Mouse (Mus musculus): ENCODE results near the gene Mfsd14a.

Gene Mfsd14a

DNA sequence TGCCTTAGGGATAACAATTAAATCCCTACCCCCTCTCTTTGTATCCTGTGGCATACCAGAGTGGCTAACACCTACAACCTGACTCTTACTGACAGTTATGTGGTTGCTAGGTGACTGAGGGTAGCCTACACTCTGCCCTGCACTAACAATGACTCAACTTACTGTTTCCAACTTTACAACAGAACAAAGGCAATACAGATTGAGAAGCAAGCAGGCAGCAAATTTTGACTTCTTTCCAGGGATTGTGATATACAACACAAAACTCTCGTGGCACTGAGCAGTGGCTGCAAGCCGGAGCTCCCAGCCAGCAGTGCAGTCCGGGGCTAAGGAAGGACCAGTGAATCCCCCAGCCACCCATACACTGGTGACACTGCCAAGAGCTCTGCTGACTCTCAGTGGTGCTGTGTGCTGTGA, 10.4 kb downstream of the Mfsd14a start:
- DNase-seq = no peak

GRCm38 (mm10) chr3:116650698-116651097, 11.8 kb downstream of the Mfsd14a start:
- no peak for DNase-seq

GRCm38 (mm10) chr3:116648805-116649204, 13.7 kb downstream of the Mfsd14a start:
- no peak for DNase-seq

DNA sequence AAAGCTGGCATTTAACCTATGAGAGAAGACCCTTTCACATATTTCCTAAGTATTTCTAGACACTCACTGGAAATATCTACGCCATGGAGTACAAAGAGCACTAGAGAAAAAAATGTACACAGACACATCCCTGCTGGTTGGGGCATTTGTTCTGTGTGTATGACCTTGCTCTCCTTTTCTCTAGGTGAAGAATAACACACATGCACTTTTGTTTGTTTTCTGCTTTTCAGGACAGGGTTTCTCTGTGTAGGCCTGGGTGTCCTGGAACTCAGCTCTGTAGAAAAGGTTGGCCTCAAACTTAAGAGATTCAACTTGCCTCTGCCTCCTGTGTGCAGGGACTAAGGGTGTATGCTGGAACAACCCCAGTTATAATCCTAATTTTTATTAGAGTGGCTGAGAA, 16.1 kb downstream of the Mfsd14a start:
- DNase-seq = no peak

GRCm38 (mm10) chr3:116642373-116642772, 20.1 kb downstream of the Mfsd14a start:
- DNase-seq = no peak

DNA sequence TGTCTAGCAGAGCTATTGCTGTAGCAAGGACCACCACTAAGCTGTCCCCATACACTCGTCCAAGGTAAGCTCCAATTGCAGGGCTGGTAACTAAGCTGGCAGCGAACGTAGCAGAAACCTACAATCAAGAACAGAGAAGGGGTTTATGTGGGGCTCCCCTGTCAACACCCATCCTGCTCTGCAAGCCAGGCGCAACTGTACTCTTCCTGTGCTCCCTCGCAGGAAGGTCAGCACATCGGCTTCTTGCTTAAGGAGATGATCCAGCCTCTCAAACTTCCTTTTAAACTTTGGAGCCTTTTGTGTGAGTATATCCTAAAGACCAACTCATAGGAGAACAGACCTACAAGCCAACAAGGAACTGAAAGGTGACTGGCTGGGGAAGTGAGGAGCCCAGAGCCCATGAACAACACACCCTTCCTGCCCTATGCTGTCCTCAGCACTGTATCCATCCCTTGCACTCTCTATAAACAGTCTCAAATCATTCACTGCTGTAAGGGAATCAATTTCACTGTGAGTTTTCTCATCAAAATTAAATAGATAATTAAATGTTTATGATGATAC, 20.6 kb downstream of the Mfsd14a start:
- no peak for DNase-seq

- no peak for DNase-seq
Measured at GRCm38 (mm10) chr3:116640024-116640423, 22.5 kb downstream of the Mfsd14a start.

GRCm38 (mm10) chr3:116638572-116638971, 23.9 kb downstream of the Mfsd14a start:
- DNase-seq = no peak

GRCm38 (mm10) chr3:116637693-116638476, 24.6 kb downstream of the Mfsd14a start:
- DNase-seq = no peak

DNA sequence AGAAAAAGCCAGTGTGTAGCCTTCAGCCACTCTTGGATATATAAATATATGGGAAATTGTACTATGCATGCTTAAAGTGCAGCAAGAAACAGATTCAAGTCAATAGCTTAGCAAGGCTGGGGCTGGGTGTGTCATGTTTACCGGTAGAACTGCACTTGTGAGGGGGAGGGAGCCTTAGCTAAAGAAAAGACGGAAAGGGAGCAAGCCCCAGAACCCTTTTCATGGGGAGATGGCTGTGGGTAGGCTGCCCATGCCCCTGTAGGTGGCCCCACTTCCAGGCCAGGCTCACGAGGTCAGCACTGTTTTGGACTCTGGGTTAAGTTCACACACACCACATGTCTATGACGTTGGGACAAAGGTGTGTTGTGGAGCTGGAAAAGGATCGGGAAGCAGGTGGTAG, 26.7 kb downstream of the Mfsd14a start:
- DNase-seq = no peak

GRCm38 (mm10) chr3:116634853-116635252, 27.6 kb downstream of the Mfsd14a start:
- DNase-seq = no peak

DNA sequence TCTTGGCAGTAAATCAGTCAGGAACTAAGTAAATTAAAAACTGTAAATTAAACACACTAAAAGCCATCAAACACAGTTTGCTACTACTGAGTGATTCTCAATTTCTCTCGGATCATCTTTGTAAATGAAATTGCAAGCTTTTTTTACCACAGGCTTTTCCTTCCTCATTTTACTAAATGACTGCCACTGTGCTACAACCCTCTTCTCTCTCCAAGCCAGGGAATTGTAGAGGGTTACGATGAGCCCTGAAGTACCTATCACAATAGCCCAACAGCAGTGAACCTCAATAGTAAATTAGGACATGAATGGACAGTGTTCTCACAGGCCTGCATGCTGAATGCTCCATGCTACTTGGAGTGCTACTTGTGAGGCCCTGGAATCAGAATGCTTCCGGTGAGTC, 28.4 kb downstream of the Mfsd14a start:
- DNase-seq = no peak

DNA sequence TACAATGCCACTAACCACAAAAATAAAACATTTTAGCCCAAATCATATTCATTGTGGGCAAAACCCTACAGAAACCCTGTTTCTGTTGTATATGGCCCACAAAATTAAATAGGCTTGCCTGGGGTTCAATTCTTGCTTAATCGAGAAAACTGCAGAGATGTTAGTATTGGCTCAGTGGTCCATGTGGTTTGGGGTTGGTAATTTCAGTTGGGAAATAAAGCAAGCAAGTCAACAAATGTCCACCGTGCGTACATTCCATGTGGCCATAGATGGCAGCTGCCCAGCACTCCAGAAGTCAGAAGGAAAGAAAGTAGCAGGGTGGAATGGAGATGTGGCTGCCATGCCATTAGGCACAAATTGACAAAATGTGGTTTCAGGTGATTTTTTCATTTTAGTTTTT, 29.5 kb downstream of the Mfsd14a start:
- no peak for DNase-seq

- no peak for DNase-seq
Measured at GRCm38 (mm10) chr3:116631459-116631858, 31.0 kb downstream of the Mfsd14a start.

- DNase-seq = no peak
Measured at GRCm38 (mm10) chr3:116622641-116623040, 39.8 kb downstream of the Mfsd14a start.

DNA sequence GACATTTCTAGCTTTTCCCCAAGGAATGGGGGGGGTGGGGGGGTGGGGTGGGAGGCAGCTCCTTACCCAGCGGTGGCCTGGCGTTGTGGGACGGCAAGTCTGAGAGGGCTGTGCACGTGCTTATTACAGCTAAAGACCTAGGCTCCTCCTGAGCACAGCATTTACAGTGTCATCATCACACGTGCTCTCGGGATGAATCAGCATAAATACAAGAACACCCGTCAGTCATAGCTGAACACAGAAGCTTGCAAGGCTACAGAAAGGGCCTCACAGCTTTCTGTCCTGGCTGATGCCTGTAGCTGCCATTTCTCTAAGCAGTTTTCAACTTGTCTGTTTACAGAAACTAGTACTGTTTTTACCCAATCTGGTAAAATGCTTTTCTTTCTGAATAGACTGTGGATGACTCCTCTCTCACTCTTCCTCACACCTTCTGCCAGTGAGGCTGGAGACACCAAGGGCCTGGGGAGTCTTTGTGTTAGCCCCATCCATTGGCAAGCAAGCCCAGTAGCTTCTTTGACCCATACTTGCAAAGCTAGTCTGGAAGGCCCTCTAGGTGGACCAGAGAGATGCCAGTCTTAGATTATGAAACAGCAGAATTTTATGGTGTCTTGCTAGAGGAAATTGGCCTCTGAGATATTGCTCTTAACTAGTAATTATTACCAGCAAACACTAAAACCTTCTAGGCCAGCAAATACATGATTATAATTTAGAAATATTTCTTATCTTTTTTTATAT, 41.7 kb downstream of the Mfsd14a start:
- DNase-seq = no peak

DNA sequence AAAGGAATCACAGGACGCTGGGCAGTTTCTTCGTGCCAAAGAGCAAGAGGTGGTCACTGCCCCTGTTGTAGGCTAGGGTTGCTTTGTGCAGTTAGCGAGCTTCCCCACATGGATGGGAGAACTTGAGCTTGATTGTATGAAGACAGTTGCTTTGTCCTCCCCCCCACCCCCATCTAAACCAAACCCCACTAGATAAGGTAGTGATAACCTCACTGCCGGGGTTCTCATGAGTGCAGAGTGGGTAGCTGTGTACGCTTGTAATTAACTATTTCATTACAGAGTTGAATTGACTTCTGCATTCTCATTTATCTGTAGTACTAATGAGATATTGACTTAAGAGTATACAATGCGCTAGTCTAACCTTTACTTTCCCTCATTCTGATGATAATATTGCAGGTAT, 43.6 kb downstream of the Mfsd14a start:
- DNase-seq = no peak

DNA sequence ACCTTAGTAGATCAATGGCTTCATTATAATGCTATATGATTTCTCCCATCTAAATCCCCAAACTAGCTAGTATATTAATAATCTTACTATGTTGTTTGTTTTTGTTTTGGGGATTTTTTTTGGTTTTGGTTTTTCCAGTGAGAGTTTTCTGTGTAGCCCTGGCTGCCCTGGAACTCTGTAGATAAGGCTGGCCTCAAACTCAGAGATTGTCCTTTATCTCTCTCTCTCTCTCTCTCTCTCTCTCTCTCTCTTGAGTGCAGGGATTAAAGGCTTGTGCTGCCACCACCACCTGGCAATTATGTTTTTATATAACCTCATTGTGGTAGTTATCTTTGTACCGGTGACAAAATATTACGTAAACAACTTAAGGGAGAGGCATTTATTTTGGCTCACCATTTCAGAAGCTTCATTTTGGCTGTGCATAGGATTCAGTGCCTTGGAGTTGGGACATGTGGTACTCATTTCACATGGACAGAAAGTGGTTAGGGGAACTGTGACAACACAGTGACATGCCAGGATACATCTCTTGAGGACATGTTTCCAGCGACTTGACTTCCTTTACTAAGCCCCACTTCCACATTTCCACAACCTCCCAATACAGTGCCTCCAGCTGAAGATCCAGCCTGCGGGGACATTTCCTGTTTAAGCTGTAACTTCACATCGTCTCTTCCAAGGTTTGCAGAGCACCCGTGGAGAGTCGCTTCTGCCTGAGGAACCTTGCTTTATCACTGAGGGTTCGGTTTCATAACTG, 47.0 kb downstream of the Mfsd14a start:
- DNase-seq = no peak

GRCm38 (mm10) chr3:116614295-116614892, 48.1 kb downstream of the Mfsd14a start, which contains the start of gene Trmt13:
Gene Trmt13 (minus strand): TSS chr3:116614587.
- DNase-seq = no peak

GRCm38 (mm10) chr3:116604570-116604969, 57.9 kb downstream of the Mfsd14a start:
- DNase-seq = no peak

DNA sequence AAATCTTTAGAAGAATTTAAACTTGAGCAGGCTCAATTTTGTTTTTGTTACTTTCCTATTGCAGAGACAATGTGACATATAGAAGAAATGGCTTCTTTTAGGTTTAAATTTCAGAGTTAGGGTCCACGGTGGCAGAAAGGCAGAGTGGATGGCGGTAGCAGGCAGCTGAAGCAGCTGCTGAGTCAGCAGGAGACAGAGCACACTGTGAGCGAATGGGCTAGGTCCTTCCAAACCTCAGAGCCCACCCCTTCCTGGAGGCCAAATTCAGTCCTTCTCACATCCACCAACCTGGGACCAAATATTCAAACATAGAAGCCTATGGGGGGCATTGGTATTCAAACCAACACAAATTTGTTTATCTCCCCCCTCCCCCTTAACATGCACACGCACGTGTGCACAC, 60.7 kb downstream of the Mfsd14a start:
- DNase-seq = no peak

- DNase-seq = no peak
Measured at GRCm38 (mm10) chr3:116601005-116601404, 61.5 kb downstream of the Mfsd14a start.

DNA sequence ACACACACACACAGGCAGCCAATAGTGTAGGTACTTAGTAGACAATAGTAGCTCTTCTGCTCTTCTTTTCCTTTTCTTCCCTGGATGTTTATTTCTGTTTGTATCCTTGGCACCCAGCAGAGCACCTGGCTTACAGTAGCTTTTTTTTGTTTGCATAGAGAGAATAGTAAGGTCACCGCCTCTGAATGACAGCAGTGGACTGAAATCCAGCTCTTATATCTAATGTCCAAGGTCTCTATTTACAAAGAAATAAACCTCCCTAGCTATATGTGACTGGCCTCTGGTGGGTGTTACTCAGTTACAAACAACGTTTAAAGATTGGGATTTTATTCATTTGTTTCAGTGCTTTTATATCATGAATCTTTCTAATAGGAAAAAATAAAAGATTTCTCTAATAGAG, 62.8 kb downstream of the Mfsd14a start:
- DNase-seq = no peak

Data from right cerebral cortex, postnatal 25 days (tissue).